Mouse (Mus musculus): ENCODE results near the gene Rprd1b. TPM values are rescaled to one million over a fixed set of nuclear protein-coding genes. Genes with fewer than 3 reads are reported as not detected.

Gene Rprd1b
- polyA plus RNA-seq, 1 experiment: 17.5 TPM

- no peaks in the 10 kb centered on the region for H3K36me3 ChIP-seq (ENCODE audit: control insufficient read depth, insufficient read depth, low read length)
- no peaks in the 10 kb centered on the region for H3K27me3 ChIP-seq (replicated peaks; ENCODE audit: control insufficient read depth, insufficient read depth, low read length)
- peak; percentile 56 for DNase-seq
- TF ChIP-seq POLR2A (IDR thresholded peaks at IDR 0.05; ENCODE audit: low read depth, low read length) (no peak), CTCF (conservative IDR thresholded peaks at IDR 0.05; ENCODE audit: insufficient read depth, insufficient read length, low read depth, low read length) (no peak)
- H3K4me3 ChIP-seq (ENCODE audit: insufficient read depth, low read depth, low read length): no peak overlapping the region
- WGBS: 50% methylated on average over 4 of the region's 4 CpGs
- H3K4me1 ChIP-seq (ENCODE audit: control insufficient read depth, insufficient read depth, low read length): peaks cover 4% of the 10 kb centered on the region; the same call in 1 of the 2 replicates
- no peak overlapping the region for H3K27ac ChIP-seq (ENCODE audit: insufficient read depth, low read depth, low read length)
These were observed 137.5 kb downstream of the Rprd1b start for GRCm38 (mm10) chr2:158165776-158166175.

- Histone ChIP-seq H3K4me3 (ENCODE audit: insufficient read depth, low read depth, low read length) (no peak overlapping the region), H3K27me3 (replicated peaks; ENCODE audit: control insufficient read depth, insufficient read depth, low read length) (no peaks in the 10 kb centered on the region), H3K4me1 (ENCODE audit: control insufficient read depth, insufficient read depth, low read length) (peaks cover 4% of the 10 kb centered on the region; the same call in 1 of the 2 replicates), H3K36me3 (ENCODE audit: control insufficient read depth, insufficient read depth, low read length) (no peaks in the 10 kb centered on the region), H3K27ac (ENCODE audit: insufficient read depth, low read depth, low read length) (peak overlapping the region; percentile 70)
- TF ChIP-seq CTCF (conservative IDR thresholded peaks at IDR 0.05; ENCODE audit: insufficient read depth, insufficient read length, low read depth, low read length) (no peak), POLR2A (IDR thresholded peaks at IDR 0.05; ENCODE audit: low read depth, low read length) (no peak)
- 52% methylated on average over 7 of the region's 7 CpGs for WGBS
- DNase-seq: peak; percentile 80
These were observed 138.3 kb downstream of the Rprd1b start for GRCm38 (mm10) chr2:158166628-158167027.

DNA sequence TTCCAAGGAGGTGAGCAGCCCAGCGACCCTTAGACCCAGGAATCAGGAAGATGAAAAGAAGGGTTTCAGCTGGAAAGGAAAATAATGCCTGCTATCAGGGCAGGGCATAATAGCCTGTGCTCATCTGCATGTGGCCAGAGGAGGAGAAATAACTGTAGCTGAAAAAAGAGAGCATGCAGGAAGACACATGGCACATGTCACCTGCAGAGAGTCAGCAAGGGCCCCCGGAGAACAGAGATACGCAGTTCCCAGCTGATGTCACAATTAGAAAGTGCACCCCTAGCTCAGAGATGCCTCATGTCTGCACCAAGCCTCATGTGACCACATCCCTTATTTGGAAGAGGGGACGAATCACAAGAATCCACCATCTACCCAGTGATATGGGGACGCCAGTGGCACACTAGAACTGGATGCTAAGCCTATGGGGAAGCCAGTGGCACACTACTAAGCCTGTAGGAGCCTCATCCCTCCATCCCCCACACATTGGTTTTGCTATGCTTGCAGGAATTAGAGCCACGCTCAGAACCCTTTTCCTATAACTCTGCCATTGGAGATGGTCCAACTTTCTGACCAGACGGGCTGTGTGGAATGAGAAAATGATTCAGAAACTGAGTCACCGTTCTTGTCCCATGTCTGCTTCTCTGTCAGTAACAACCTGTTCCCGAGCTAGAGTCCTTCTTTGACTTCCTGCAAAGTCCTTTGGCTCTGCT lies 139.4 kb downstream of the Rprd1b start:
- no peak overlapping the region for H3K4me3 ChIP-seq (ENCODE audit: insufficient read depth, low read depth, low read length)
- H3K27me3 ChIP-seq (replicated peaks; ENCODE audit: control insufficient read depth, insufficient read depth, low read length): no peaks in the 10 kb centered on the region
- no peak for TF ChIP-seq CTCF (conservative IDR thresholded peaks at IDR 0.05; ENCODE audit: insufficient read depth, insufficient read length, low read depth, low read length)
- no peak for TF ChIP-seq POLR2A (IDR thresholded peaks at IDR 0.05; ENCODE audit: low read depth, low read length)
- WGBS: 67% methylated on average over 9 of the region's 9 CpGs
- H3K36me3 ChIP-seq (ENCODE audit: control insufficient read depth, insufficient read depth, low read length): no peaks in the 10 kb centered on the region
- H3K27ac ChIP-seq (ENCODE audit: insufficient read depth, low read depth, low read length): no peak overlapping the region
- H3K4me1 ChIP-seq (ENCODE audit: control insufficient read depth, insufficient read depth, low read length): peaks cover 4% of the 10 kb centered on the region; the same call in 1 of the 2 replicates
- no peak for DNase-seq

DNA sequence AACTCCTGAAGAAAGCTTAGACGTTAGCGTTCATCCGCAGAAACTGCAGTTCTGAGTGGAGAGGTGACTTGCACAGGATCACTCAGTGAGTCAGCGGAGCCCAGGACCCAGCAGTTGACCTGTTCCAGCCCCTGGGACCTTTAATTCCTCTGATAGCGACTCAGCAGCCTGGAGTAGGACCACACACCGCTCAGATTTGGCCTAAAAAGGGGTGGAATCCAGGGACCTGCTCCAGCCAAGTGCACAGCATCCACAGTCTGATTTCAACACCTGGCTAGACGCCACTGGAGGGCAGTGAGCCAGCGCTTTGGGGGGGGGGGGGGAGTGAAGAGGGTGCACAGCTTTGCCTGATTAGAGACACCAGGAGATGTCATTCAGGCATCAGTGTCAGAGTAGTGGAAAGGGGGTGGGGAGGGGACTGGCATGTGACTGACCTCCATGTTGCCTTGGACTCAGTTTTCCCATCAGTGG lies 140.5 kb downstream of the Rprd1b start:
- 58% methylated on average over 8 of the region's 8 CpGs for WGBS
- Histone ChIP-seq H3K36me3 (ENCODE audit: control insufficient read depth, insufficient read depth, low read length) (no peaks in the 10 kb centered on the region), H3K4me3 (ENCODE audit: insufficient read depth, low read depth, low read length) (no peak overlapping the region), H3K27me3 (replicated peaks; ENCODE audit: control insufficient read depth, insufficient read depth, low read length) (no peaks in the 10 kb centered on the region), H3K4me1 (ENCODE audit: control insufficient read depth, insufficient read depth, low read length) (peaks cover 4% of the 10 kb centered on the region; the same call in 1 of the 2 replicates), H3K27ac (ENCODE audit: insufficient read depth, low read depth, low read length) (no peak overlapping the region)
- TF ChIP-seq CTCF (conservative IDR thresholded peaks at IDR 0.05; ENCODE audit: insufficient read depth, insufficient read length, low read depth, low read length): no peak
- TF ChIP-seq POLR2A (IDR thresholded peaks at IDR 0.05; ENCODE audit: low read depth, low read length): no peak
- no peak for DNase-seq

GRCm38 (mm10) chr2:158169351-158169750 lies 141.1 kb downstream of the Rprd1b start:
- TF ChIP-seq POLR2A (IDR thresholded peaks at IDR 0.05; ENCODE audit: low read depth, low read length): no peak
- no peak for TF ChIP-seq CTCF (conservative IDR thresholded peaks at IDR 0.05; ENCODE audit: insufficient read depth, insufficient read length, low read depth, low read length)
- 72% methylated on average over 6 of the region's 6 CpGs for WGBS

DNA sequence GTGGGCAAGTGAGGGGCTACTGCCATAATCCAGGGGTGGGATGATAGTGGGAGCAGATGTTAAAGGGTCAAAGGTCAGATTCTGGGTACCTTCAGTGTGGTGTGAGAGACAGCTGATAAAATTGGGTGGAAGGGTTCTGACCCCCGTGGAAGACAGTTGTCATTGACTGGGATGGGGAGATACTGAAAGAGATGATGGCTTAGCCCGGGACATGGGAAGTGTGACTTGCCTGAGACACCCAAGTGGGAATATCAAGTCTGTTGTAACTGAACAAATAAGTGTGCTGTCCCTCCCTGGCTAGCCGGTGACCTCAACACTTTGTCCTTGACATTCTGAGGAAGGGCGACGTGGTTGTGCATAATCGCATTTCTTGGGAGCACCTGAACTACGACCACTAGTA lies 141.5 kb downstream of the Rprd1b start:
- no peak overlapping the region for H3K4me3 ChIP-seq (ENCODE audit: insufficient read depth, low read depth, low read length)
- H3K27me3 ChIP-seq (replicated peaks; ENCODE audit: control insufficient read depth, insufficient read depth, low read length): no peaks in the 10 kb centered on the region
- TF ChIP-seq CTCF (conservative IDR thresholded peaks at IDR 0.05; ENCODE audit: insufficient read depth, insufficient read length, low read depth, low read length): no peak
- peaks cover 8% of the 10 kb centered on the region; the same call in 1 of the 2 replicates for H3K4me1 ChIP-seq (ENCODE audit: control insufficient read depth, insufficient read depth, low read length)
- H3K27ac ChIP-seq (ENCODE audit: insufficient read depth, low read depth, low read length): no peak overlapping the region
- WGBS: 85% methylated on average over 7 of the region's 7 CpGs
- no peaks in the 10 kb centered on the region for H3K36me3 ChIP-seq (ENCODE audit: control insufficient read depth, insufficient read depth, low read length)
- DNase-seq: no peak

More at GRCm38 (mm10) chr2:158169351-158169750, 141.1 kb downstream of the Rprd1b start:
- no peak for DNase-seq
- H3K36me3 ChIP-seq (ENCODE audit: control insufficient read depth, insufficient read depth, low read length): no peaks in the 10 kb centered on the region
- H3K4me1 ChIP-seq (ENCODE audit: control insufficient read depth, insufficient read depth, low read length): peaks cover 7% of the 10 kb centered on the region; the same call in 1 of the 2 replicates
- H3K4me3 ChIP-seq (ENCODE audit: insufficient read depth, low read depth, low read length): no peak overlapping the region
- no peaks in the 10 kb centered on the region for H3K27me3 ChIP-seq (replicated peaks; ENCODE audit: control insufficient read depth, insufficient read depth, low read length)
- no peak overlapping the region for H3K27ac ChIP-seq (ENCODE audit: insufficient read depth, low read depth, low read length)

DNA sequence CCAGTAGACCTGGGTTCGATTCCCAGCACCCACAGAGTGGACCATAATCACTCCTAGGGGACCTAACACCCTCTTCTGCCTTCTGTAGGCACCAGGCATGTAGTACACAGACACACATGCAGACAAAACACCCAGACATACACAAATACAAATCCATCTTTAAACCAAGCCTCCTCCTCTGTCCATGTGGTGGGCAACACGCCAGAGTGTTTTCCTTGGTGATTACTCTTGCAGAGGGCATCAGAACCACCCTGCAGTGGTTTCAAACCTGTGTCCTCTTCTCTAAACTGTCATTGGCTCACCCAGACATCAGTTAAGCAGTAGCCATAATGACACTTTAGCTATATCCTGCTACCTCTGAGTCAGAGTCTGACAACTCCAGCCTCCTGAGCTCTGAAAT lies 142.1 kb downstream of the Rprd1b start:
- H3K4me1 ChIP-seq (ENCODE audit: control insufficient read depth, insufficient read depth, low read length): peaks cover 8% of the 10 kb centered on the region; the same call in 1 of the 2 replicates
- no peak for DNase-seq
- 92% methylated on average over 2 of the region's 2 CpGs for WGBS
- H3K36me3 ChIP-seq (ENCODE audit: control insufficient read depth, insufficient read depth, low read length): no peaks in the 10 kb centered on the region
- H3K27me3 ChIP-seq (replicated peaks; ENCODE audit: control insufficient read depth, insufficient read depth, low read length): no peaks in the 10 kb centered on the region
- H3K4me3 ChIP-seq (ENCODE audit: insufficient read depth, low read depth, low read length): no peak overlapping the region
- no peak overlapping the region for H3K27ac ChIP-seq (ENCODE audit: insufficient read depth, low read depth, low read length)
- TF ChIP-seq POLR2A (IDR thresholded peaks at IDR 0.05; ENCODE audit: low read depth, low read length) (no peak), CTCF (conservative IDR thresholded peaks at IDR 0.05; ENCODE audit: insufficient read depth, insufficient read length, low read depth, low read length) (no peak)

All from kidney, adult 2 months (tissue).